Mouse (Mus musculus) macrophage (primary cell): ENCODE results near the gene Olfr54. TPM values are rescaled to one million over a fixed set of nuclear protein-coding genes. Genes with fewer than 3 reads are reported as not detected.

Experiments used
- H3K27ac ChIP-seq: fragments of 350-480 bp; formaldehyde crosslinking; 2 replicates; pipeline ENCODE4 v1.9.0; 2021
- H3K36me3 ChIP-seq: fragments of 350-480 bp; formaldehyde crosslinking; 2 replicates; pipeline ENCODE4 v1.9.0; 2021; ENCODE audit errors: inconsistent target
- H3K4me3 ChIP-seq: fragments of 350-480 bp; formaldehyde crosslinking; 2 replicates; pipeline ENCODE4 v1.9.0; 2021; ENCODE audit errors: inconsistent target
- H3K79me2 ChIP-seq: fragments of 350-480 bp; formaldehyde crosslinking; 2 replicates; pipeline ENCODE4 v1.9.0; 2021; ENCODE audit errors: inconsistent target
- WGBS: methylation state at CpG from one replicate; pipeline ENCODE4 v1.1.7; 2026; ENCODE audit warnings: inconsistent platforms; ENCODE audit not compliant: missing documents; 5-methylcytosine and 5-hydroxymethylcytosine counted together
- polyA plus RNA-seq: library from polyadenylated mRNA; stranded (reverse); fragments of 250-400 nt; gene quantifications from 3 replicates; pipeline ENCODE4 v1.2.4, GENCODE M21; 2018; ENCODE audit warnings: inconsistent platforms

Olfr54 gene
- polyA plus RNA-seq, 1 experiment from 2014 or later: not detected

DNA sequence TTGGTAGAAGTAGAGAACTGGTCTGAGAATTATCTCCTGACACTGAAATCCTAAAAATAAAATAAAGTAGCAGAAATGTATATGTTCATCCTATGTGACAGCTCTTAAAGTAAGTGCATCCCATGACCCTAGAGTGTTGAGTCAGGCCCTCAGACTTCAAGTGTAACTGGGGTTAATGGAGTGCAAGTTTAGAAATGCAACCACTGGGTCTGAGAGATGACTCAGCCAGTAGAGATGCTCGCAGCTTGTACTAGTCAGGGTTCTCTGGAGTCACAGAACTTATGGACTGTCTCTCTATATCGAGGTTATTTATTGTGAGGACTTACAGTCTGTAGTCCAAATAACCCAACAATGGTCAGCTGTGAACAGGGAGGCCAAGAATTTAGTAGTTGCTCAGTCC is 37.6 kb downstream of the Olfr54 start:
- no peak overlapping the region for H3K4me3 ChIP-seq
- H3K27ac ChIP-seq: no peak overlapping the region
- 51% methylated on average over 2 of the region's 2 CpGs for WGBS
- no peaks in the 10 kb centered on the region for H3K36me3 ChIP-seq
- H3K79me2 ChIP-seq: no peaks in the 10 kb centered on the region

GRCm38 (mm10) chr11:51053230-51053629 is 39.2 kb downstream of the Olfr54 start:
- Histone ChIP-seq H3K36me3 (no peaks in the 10 kb centered on the region), H3K4me3 (no peak overlapping the region), H3K79me2 (no peaks in the 10 kb centered on the region), H3K27ac (no peak overlapping the region)
- 42% methylated on average over 3 of the region's 3 CpGs for WGBS

DNA sequence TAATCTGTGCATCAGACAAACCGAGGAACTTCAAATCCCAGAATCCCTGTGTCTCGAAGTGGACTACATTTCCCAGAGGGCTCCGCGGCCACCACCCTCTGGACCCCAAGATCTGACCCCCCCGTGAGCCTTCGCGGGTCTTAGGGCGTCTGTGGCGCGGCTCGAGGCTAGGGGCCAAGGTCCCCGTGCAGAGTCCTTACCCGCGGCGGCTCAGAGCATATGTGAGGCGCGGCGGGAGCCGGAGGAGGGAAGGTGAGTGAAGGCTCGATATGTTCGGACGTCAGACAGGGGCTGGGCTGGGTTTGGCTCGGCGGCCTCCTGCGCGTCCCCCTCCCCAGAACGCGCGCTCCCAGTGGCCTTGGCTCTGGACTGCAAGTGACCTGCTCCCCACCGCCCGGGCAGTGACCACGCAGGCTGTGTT is 45.1 kb downstream of the Olfr54 start, which contains the start of gene Zfp354a:
TSS of gene Zfp354a (plus strand) at position 107 of the 421 bp plus-strand sequence.
- Histone ChIP-seq H3K4me3 (no peak within 1 kb of the TSS), H3K79me2 (no peaks in the 10 kb centered on the region), H3K36me3 (no peaks in the 10 kb centered on the region), H3K27ac (no peak within 1 kb of the TSS)
- 2% methylated on average over 32 of the region's 32 CpGs for WGBS

DNA sequence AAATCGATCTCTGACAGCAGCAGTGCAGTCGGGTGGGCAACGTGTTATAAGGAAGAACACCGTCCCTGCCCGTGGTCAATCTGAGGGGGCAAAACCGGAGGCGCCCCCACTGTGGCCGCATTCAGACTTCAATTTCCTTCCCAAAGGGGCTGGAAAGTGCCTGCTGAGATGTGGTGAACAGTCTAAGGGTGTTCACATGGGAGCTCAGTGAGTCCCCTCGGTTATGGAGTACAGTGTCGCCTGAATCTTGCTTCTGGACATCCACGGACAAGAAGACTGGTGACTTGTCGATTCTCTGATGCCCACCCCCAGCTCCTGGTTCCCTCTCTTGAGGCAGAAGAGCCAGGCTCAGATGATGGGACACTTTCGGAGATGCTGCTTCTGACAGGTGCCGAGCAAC is 45.6 kb downstream of the Olfr54 start:
- no peaks in the 10 kb centered on the region for H3K36me3 ChIP-seq
- no peak overlapping the region for H3K4me3 ChIP-seq
- WGBS: 16% methylated on average over 14 of the region's 14 CpGs
- H3K27ac ChIP-seq: no peak overlapping the region
- H3K79me2 ChIP-seq: no peaks in the 10 kb centered on the region

DNA sequence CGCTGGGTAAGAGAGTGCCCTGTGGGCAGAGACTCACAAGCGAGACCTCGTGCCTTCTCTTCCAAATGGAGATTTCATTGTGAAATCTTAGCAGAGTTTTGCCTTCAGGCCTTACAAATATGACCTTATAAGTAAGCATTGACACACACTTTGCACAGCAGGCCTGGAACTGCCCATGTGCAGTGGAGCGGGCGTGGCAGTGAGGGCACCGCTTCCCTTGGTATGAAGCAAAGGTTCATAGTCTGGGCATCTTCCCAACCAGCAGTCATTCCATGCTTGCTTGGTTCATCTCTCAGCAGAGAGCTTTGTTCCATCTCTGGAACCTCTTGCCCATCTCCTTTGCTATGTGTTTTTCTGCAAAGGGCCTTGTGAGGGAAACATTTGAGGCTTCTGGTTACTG is 46.9 kb downstream of the Olfr54 start:
- H3K27ac ChIP-seq: no peak overlapping the region
- no peaks in the 10 kb centered on the region for H3K79me2 ChIP-seq
- 96% methylated on average over 6 of the region's 6 CpGs for WGBS
- no peak overlapping the region for H3K4me3 ChIP-seq
- H3K36me3 ChIP-seq: no peaks in the 10 kb centered on the region

DNA sequence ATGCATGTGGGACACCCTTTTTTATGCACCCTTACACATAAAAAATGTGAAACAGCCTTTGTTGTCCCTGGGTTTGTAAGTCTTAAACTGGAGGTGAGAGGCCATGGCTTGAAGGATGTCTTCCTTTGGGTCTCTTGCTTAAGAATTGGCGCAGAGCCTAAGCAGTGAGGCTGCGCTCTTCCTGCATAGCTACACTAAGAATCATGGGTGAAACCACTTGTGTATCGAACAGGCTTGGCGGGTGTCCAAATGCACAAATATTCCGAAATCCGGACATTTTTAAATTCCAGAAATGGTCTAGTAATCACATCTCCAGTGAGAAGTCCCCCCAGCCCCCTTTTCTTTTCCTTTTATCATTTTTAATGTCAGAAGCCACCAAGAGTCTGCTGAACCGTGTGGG is 49.2 kb downstream of the Olfr54 start:
- 87% methylated on average over 7 of the region's 7 CpGs for WGBS

GRCm38 (mm10) chr11:51063841-51064240 is 49.8 kb downstream of the Olfr54 start:
- no peak overlapping the region for H3K27ac ChIP-seq
- WGBS: 90% methylated on average over 8 of the region's 8 CpGs
- no peak overlapping the region for H3K4me3 ChIP-seq
- H3K79me2 ChIP-seq: no peaks in the 10 kb centered on the region
- no peaks in the 10 kb centered on the region for H3K36me3 ChIP-seq

More for the DNA sequence above, 49.2 kb downstream of the Olfr54 start:
- Histone ChIP-seq H3K4me3 (no peak overlapping the region), H3K36me3 (no peaks in the 10 kb centered on the region), H3K79me2 (no peaks in the 10 kb centered on the region), H3K27ac (no peak overlapping the region)

Other genes starting within 250 kb of the Olfr54 start
- 0.09 to 0.16 TPM in 2 of 3 replicates, not detected in the other for gene Zfp354c, start 186.5 kb upstream of the Olfr54 start, polyA plus RNA-seq
- not detected in 3 replicates for gene Zfp879, start 172.7 kb upstream of the Olfr54 start, polyA plus RNA-seq
- not detected in 3 replicates for gene Grm6, start 163.6 kb upstream of the Olfr54 start, polyA plus RNA-seq
- gene Zfp454, start 126.6 kb upstream of the Olfr54 start, polyA plus RNA-seq: not detected in 3 replicates
- gene Zfp2, start 98.1 kb upstream of the Olfr54 start, polyA plus RNA-seq: 0.23 to 0.42 TPM (median 0.36 TPM) in 3 replicates
- not detected in 3 replicates for gene Zfp354b, start 82.6 kb upstream of the Olfr54 start, polyA plus RNA-seq
- gene 4933414I15Rik, start 70.5 kb upstream of the Olfr54 start, polyA plus RNA-seq: not detected in 3 replicates
- not detected in 3 replicates for gene Prop1, start 60.5 kb upstream of the Olfr54 start, polyA plus RNA-seq
- not detected in 3 replicates for gene Olfr1378, start 47.7 kb upstream of the Olfr54 start, polyA plus RNA-seq
- gene Olfr1377, start 32.3 kb upstream of the Olfr54 start, polyA plus RNA-seq: not detected in 3 replicates
- not detected in 3 replicates for gene Olfr51, start 10.6 kb upstream of the Olfr54 start, polyA plus RNA-seq
- gene Olfr1375, start 33.9 kb downstream of the Olfr54 start, polyA plus RNA-seq: not detected in 3 replicates
- 0.07 TPM in 1 of 3 replicates, not detected in the others for gene Zfp354a, start 45.0 kb downstream of the Olfr54 start, polyA plus RNA-seq
- gene Gm12569, start 206.2 kb downstream of the Olfr54 start, polyA plus RNA-seq: not detected in 3 replicates
- gene Clk4, start 247.5 kb downstream of the Olfr54 start, polyA plus RNA-seq: 23.5 to 51.9 TPM (median 44.7 TPM) in 3 replicates
- not detected in 3 replicates for gene BC049762, start 248.8 kb downstream of the Olfr54 start, polyA plus RNA-seq